In genomic region chr7:68129077-68129511, GRCm38 (mm10) we compare ENCODE assay signal across 8 mouse cellular contexts.
DNase-seq lines count a peak whose midpoint lies in the region; ATAC-seq lines count a peak whose summit lies in the region.

No protein-coding gene starts in this region.

- H3K36me3 ChIP-seq in hindbrain, embryonic 11.5 days (ENCODE audit: control insufficient read depth, insufficient read depth, low read length), result no peaks in the 10 kb centered on the region

- H3K27me3 ChIP-seq in hindbrain, embryonic 11.5 days (ENCODE audit: control insufficient read depth, insufficient read depth, low read length), result no peaks in the 10 kb centered on the region

- H3K4me1 ChIP-seq in hindbrain, embryonic 11.5 days (replicated peaks; ENCODE audit: control insufficient read depth, insufficient read depth, low read length), result peaks cover 5% of the 10 kb centered on the region; the same call in 1 of the 2 replicates

- no peaks in the 10 kb centered on the region for H3K9me3 ChIP-seq in hindbrain, embryonic 11.5 days (ENCODE audit: control insufficient read depth, low read length)

- H3K4me2 ChIP-seq in hindbrain, embryonic 11.5 days (replicated peaks; ENCODE audit: low read depth, low read length), result peak overlapping the region; percentile 74

- H3K4me3 ChIP-seq in hindbrain, embryonic 11.5 days (ENCODE audit: low read depth, low read length), result peak overlapping the region; percentile 49

- peak; percentile 90 for ATAC-seq in frontal cortex, adult (ENCODE audit: low TSS enrichment)
- peak; percentile 94 for ATAC-seq in hindbrain, embryonic 11.5 days (ENCODE audit: low FRiP score)

- peak; percentile 94 for DNase-seq in MEL-GATA-1-ER (ENCODE audit: extremely low read depth, low read depth)
- DNase-seq in cerebellum, adult 8-10 months, result peak; percentile 99
- peak; percentile 98 for DNase-seq in hindbrain, embryonic 11.5 days (ENCODE audit: low spot score)
- DNase-seq in layer of hippocampus, postnatal 10 days (ENCODE audit: low spot score in 2 of 2), result peak; percentile 99
- peak; percentile 99 for DNase-seq in lung, postnatal 10 days
- DNase-seq in ovary, postnatal 36 days (ENCODE audit: low spot score), result peak; percentile 97
- peak; percentile 97 for DNase-seq in thymus, postnatal 25 days

- peak overlapping the region; percentile 63 for H3K27ac ChIP-seq in hindbrain, embryonic 11.5 days (ENCODE audit: low read depth, low read length)

- H3K9ac ChIP-seq in hindbrain, embryonic 11.5 days (ENCODE audit: low read depth, low read length), result peak overlapping the region; percentile 46

- under 1% methylated on average over 19 of the region's 19 CpGs for WGBS in hindbrain, embryonic 11.5 days

Comparison
In these comparisons a context has a peak if more than half of its experiments do, and no peak if none do; other contexts are left out.
1. Peak in every context shown above with its lines: DNase-seq, ATAC-seq, H3K4me3 ChIP-seq and H3K27ac ChIP-seq.